Mouse (Mus musculus) heart, postnatal 0 days (tissue): ENCODE measurements at regions not wholly inside any gene's neighbourhood (a gene's known extent, or its start where the extent isn't known, plus 50 kb on each side); places are given as distances from the start of the nearest gene placed in this dataset.

Experiments
- CTCF ChIP-seq: IDR thresholded peaks from 2 replicates; pipeline ENCODE4 v1.5.1; 2016; ENCODE audit warnings: antibody characterized with exemption, control low read depth, low read depth
- EP300 ChIP-seq: IDR thresholded peaks from 2 replicates; pipeline ENCODE4 v1.6.1; 2016; ENCODE audit warnings: antibody characterized with exemption, low read depth

DNA sequence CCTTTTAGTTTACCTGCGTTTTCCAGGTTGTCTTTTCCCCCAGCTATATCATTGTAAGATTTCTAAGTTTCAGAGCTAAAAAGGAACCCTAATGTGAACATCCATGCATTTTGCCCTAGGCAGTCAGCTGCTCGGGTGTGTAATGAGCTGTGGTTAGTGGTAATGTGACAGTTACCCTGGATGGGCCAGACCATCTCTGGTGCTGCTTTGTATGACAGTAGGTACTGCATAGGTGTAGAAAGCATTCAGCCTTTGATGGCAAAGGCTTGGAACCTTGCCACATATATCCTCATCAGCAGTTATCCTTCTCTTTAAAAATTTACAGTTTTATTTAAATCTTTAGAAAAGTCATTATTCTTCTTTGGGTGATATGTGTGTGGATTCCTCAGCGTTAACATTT, 222.5 kb downstream of the Dact1 start:
- TF ChIP-seq EP300: no peak
- TF ChIP-seq CTCF: no peak
